Mouse (Mus musculus) gastrocnemius, adult 18-20 months (tissue): ENCODE results near the gene Pld6. TPM values are rescaled to one million over a fixed set of nuclear protein-coding genes. Genes with fewer than 3 reads are reported as not detected.
"Not testable (repeated sequence)": the region's sequence is repeated elsewhere in the genome, so short reads cannot be mapped to it uniquely, and the experiment has no call there.

Experiments used
- DNase-seq: peaks from one replicate; pipeline ENCODE4 v3.0.0; 2021; ENCODE audit warnings: low spot score
- total RNA-seq, 2 experiments: library from RNA; stranded (reverse); gene quantifications; 2 replicates each; pipeline ENCODE4 v1.2.3; 2021

Pld6 gene
- total RNA-seq, 2 experiments from 2014 or later = not detected

DNA sequence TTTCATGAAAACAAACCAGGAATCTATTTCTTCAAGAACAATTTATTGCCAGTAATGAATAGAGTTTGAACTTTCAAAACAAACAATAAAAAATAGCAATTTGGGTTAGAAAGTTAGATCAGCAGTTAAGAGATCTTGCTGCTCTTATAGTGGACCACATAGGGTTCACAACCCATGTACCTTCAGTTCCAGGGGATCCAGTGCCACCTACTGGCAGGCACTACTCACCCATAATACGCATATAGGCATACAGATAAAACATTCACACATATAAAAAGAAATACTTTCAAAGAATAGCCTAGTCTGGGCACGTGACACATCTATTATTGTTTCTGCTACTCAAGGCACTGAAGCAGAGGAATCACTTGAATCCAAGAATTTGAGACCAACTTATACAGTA is 40.8 kb downstream of the Pld6 start:
- DNase-seq = peak; percentile 59

DNA sequence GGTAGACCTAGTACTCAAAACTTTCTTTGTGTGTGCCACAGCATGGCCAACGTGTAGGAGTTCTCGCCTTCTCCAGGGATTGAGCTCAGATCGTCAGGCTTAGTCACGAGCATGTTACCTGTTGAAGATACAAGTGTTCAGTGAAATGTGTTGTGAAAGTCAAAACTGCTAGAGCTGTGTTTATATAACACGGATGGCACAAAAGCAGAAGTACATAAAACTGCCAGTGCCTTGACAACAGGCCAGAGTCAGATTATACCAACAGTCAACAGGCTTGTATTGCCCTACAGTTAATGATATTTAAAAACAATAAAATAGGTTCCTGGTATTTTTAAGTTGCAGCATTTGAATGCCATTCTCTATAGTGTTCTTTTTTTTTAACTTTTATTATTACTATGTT is 41.6 kb downstream of the Pld6 start:
- no peak for DNase-seq

DNA sequence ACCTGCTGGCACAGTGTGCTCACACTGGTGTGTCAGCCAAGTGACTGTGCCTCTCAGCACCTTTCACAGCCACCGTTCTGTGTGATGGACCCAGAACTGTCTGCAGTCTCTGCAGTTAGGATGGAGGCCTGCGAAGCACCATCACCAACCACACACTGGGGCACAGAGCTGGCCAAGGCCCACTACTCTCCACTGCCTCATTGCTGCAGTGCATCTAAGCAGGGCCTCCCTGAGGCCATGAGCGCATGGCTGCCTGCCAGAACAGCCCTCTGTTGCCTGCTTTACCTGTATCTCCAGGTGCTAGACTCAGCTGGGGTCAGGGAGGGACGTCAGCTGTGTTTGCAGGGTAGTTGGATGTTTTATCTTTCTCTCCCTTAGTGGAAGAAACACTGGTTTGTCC is 43.1 kb downstream of the Pld6 start:
- no peak for DNase-seq

DNA sequence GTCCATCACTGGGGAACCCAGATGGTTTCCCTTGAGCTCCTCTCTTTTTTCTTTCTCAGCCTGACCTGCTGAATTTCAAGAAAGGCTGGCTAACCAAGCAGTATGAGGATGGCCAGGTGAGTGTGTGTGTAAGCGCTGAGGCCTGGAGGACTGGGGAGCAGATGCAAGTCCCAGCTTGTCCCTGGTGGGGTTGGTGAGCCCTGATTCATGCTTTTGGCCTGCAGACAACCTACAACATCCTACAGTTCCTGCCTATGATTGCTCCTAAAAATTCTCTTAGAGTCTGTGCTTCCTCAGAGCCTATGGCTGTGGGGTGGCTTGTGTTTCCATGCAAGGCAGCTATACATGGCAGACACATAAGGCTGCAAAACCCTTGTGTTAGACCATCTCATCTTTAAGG is 43.7 kb downstream of the Pld6 start:
- DNase-seq = no peak

DNA sequence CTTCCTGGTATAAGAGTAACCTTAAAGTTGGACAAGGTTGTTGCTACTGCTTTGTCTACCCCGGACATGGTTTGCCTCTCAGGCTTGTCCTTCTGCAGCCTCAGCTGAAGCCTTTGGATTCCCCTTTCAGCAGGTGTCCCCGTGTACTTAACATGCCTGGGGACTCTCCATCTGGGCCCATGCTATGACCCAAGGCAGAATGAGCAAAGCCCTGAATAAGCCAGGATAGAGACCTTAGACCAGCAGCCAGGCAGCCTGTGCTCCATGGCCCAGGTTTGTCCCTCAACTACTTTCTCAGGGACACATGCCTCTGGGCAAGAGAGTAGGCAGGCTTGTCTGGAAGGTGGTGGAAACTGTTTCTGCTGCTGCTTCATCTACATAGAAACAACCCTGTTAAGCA is 44.1 kb downstream of the Pld6 start:
- DNase-seq = no peak

DNA sequence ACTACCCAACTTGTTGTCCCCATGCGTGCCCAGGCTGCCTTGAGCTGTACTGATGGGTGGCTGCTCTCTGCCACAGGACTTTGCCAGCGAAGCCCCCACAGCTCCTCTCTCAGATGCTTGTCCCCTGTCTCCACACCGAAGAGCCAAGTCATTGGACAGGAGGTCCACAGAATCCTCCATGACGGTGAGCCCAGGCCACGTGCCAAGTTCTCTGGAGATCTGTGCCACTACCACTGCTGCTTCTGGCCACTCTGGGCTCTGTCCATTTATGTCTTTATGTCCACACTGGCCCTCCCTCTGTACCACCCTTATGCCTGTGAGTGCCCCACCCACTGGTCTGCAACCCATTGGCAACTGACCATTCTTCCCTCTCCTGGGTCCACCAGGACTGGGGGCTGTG is 45.5 kb downstream of the Pld6 start:
- DNase-seq = no peak

DNA sequence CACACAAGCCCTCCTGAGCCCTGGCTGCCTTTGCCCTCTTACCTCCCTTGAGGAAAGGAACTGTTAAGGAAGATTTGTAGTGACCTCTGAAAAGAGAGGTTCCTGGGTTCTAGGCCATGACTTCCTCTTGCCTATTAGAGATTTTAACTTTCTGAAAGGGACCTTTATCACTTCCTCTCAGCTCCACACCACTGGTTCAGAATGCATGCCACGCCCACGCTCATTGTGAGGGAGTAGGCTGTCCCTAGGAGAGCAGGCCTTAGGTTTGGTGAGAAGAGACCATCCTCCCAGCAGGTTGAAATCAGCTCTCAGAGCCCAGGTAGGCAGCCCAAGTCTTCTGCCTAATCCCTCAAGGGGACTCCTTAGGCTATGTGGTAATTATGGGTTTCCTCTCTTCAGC is 47.4 kb downstream of the Pld6 start:
- no peak for DNase-seq

DNA sequence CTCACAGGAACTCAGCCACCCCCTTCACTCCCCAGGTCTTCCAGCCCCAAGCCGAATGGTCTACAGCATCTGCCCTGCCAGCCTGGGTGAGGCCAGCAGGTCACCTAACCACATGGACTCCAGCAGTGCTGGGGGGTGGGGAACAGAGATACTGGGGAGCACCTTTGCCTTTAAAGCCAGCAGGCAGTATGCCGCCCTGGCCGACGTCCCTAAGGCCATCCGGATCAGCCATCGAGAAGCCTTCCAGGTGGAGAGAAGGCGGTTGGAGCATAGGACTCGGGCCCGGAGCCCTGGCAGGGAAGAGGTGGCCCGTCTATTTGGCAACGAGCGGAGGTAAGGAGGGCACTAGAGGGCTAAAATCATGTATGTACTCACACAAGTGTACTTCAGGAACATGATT is 50.2 kb downstream of the Pld6 start:
- DNase-seq = no peak

DNA sequence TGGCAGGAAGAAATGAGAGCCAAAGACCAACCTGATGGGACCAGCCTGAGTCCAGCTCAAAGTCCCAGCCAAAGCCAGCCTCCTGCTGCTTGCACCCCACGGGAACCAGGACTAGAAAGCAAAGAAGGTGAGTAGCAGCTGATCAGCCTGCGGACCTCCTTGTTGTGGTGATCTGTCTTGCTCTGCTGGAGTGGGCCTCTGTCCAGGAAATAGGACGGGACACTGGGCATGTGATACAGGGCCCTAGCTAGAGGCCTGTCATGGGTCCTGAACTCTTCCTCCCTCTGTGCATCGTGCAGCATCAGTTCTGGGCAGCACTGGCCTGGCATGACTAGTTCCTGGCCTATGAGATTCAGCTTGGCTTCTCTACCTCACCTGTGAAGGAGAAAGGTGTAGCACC is 51.5 kb downstream of the Pld6 start:
- DNase-seq = not testable (repeated sequence)

DNA sequence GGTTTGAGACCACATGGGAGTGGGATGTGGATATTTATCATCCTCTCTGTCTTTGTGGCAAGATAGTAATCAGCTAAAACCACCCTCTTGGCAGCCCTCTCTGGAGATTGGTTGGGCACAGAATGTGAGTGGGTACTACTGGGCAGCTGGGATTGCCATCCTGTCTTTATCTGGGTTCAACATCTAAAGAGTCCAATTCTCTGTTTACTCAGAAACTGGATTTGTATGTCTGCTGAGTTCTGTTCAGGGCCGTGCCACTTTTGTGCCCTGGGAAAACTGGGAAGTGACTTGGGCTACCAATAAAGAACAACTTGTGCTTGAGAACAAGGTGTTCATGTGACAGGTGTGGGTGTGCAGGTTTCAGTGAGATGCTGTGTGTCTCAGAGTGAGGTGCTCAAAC is 53.1 kb downstream of the Pld6 start:
- DNase-seq = no peak

Other genes starting within 250 kb of the Pld6 start
- gene Nlrp3, start 246.1 kb downstream of the Pld6 start, total RNA-seq = under 1 TPM in 1 of 2 experiments, not detected in 1; 0.12 TPM
- gene Olfr222, start 211.4 kb downstream of the Pld6 start, total RNA-seq = not detected
- gene Olfr223, start 194.4 kb downstream of the Pld6 start, total RNA-seq = not detected
- 10 to 100 TPM; 61.2 to 84.0 TPM for gene Mprip, start 126.3 kb downstream of the Pld6 start, total RNA-seq
- gene Flcn, start 22.4 kb upstream of the Pld6 start, total RNA-seq = 10 to 100 TPM; 40.9 to 53.0 TPM
- 10 to 100 TPM; 18.9 to 19.3 TPM for gene Nt5m, start 51.8 kb upstream of the Pld6 start, total RNA-seq
- gene Cops3, start 52.2 kb upstream of the Pld6 start, total RNA-seq = 10 to 100 TPM; 85.3 to 89.1 TPM
- gene Med9, start 160.6 kb upstream of the Pld6 start, total RNA-seq = 10 to 100 TPM; 21.8 to 22.3 TPM
- 1 to 10 TPM; 1.9 to 5.2 TPM for gene Rasd1, start 177.3 kb upstream of the Pld6 start, total RNA-seq